Mouse (Mus musculus) brain, adult 10 weeks (tissue): ENCODE data around the gene Nme4. TPM values are rescaled to one million over a fixed set of nuclear protein-coding genes. Genes with fewer than 3 reads are reported as not detected.

ENCODE experiments used
- polyA plus RNA-seq: library from polyadenylated mRNA; stranded (reverse); fragments of 350-450 nt; fragmentation: Illumina TruSeq; extraction: RNeasy Lipid Tissue Mini Kit (QIAGEN cat#74804); gene quantifications from one replicate; pipeline ENCODE4 v1.2.3, GENCODE M21; 2015; ENCODE audit warnings: low read depth, low replicate concordance

Nme4 gene
- 4.6 TPM for polyA plus RNA-seq

GRCm38 (mm10) chr17:26095121-26095740, at the start of gene Nme4:
TSS of gene Nme4 (minus strand) at chr17:26095602.

GRCm38 (mm10) chr17:26138239-26138836, 42.9 kb upstream of the Nme4 start, which contains the start of gene Axin1:
TSS of gene Axin1 (plus strand) at chr17:26138688.

GRCm38 (mm10) chr17:26123267-26123684, 27.9 kb upstream of the Nme4 start, which contains the start of gene Mrpl28:
TSS of gene Mrpl28 (plus strand) at chr17:26123500.

GRCm38 (mm10) chr17:26113181-26113948, 18.0 kb upstream of the Nme4 start, which contains the start of gene Tmem8:
TSS of gene Tmem8 (plus strand) at chr17:26113299.

GRCm38 (mm10) chr17:26089905-26090632, 5.3 kb downstream of the Nme4 start, which contains the start of gene Decr2:
TSS of gene Decr2 (minus strand) at chr17:26090337.

GRCm38 (mm10) chr17:26068831-26069739, 26.3 kb downstream of the Nme4 start, which contains the start of gene Rab11fip3:
TSS of gene Rab11fip3 (minus strand) at chr17:26069555.

Other genes starting within 250 kb of the Nme4 start
- gene Wdr90, start 234.1 kb downstream of the Nme4 start, polyA plus RNA-seq, result 21.2 TPM
- gene Mcrip2, start 226.8 kb downstream of the Nme4 start, polyA plus RNA-seq, result 19.9 TPM
- 49.7 TPM for gene Mettl26, start 220.5 kb downstream of the Nme4 start, polyA plus RNA-seq
- gene Wfikkn1, start 214.7 kb downstream of the Nme4 start, polyA plus RNA-seq, result 0.33 TPM
- 40.3 TPM for gene Rab40c, start 175.9 kb downstream of the Nme4 start, polyA plus RNA-seq
- gene Pigq, start 150.7 kb downstream of the Nme4 start, polyA plus RNA-seq, result 95.8 TPM
- gene Nhlrc4, start 150.6 kb downstream of the Nme4 start, polyA plus RNA-seq, result 0.42 TPM
- gene A930017K11Rik, start 143.0 kb downstream of the Nme4 start, polyA plus RNA-seq, result 0.97 TPM
- 23.5 TPM for gene Capn15, start 109.8 kb downstream of the Nme4 start, polyA plus RNA-seq
- gene Rab11fip3, start 26.0 kb downstream of the Nme4 start, polyA plus RNA-seq, result 54.5 TPM
- gene Decr2, start 5.3 kb downstream of the Nme4 start, polyA plus RNA-seq, result 35.9 TPM
- gene Tmem8, start 17.7 kb upstream of the Nme4 start, polyA plus RNA-seq, result 11.9 TPM
- gene Mrpl28, start 27.9 kb upstream of the Nme4 start, polyA plus RNA-seq, result 130 TPM
- gene Axin1, start 43.1 kb upstream of the Nme4 start, polyA plus RNA-seq, result 19.8 TPM
- 0.55 TPM for gene Pdia2, start 103.5 kb upstream of the Nme4 start, polyA plus RNA-seq
- 56.2 TPM for gene Rgs11, start 107.3 kb upstream of the Nme4 start, polyA plus RNA-seq
- gene Arhgdig, start 112.2 kb upstream of the Nme4 start, polyA plus RNA-seq, result 128 TPM
- 16.9 TPM for gene Fam234a, start 148.6 kb upstream of the Nme4 start, polyA plus RNA-seq
- 61.8 TPM for gene Luc7l, start 157.3 kb upstream of the Nme4 start, polyA plus RNA-seq